ENCODE assay signal across 11 mouse cellular contexts in genomic region chr5:111601711-111602521, GRCm38 (mm10).
A peak's percentile ranks its signal among the peaks of the same experiment; 100 is the strongest.
DNase-seq lines count a peak whose midpoint lies in the region; ATAC-seq and TF ChIP-seq lines count a peak whose summit lies in the region.
"Had no signal": no experiment of that assay in that cellular context is flagged by ENCODE, and none has a peak within 500 bp of the region (broad histone marks: within the 10 kb centered on the region; RNA-seq: fewer than 3 reads in every experiment).

No protein-coding gene starts in this region.

- H3K9me3 ChIP-seq in forebrain, postnatal 0 days (ENCODE audit: low read length), result no peaks in the 10 kb centered on the region
- H3K9me3 ChIP-seq in liver, embryonic 12.5 days (replicated peaks), result no peaks in the 10 kb centered on the region
- no peaks in the 10 kb centered on the region for H3K9me3 ChIP-seq in intestine, embryonic 16.5 days (ENCODE audit: control insufficient read depth, low read length)
- H3K9me3 ChIP-seq: liver, embryonic 13.5 days had no signal

- H3K27ac ChIP-seq in forebrain, postnatal 0 days (ENCODE audit: low read depth, low read length), result no peak overlapping the region
- H3K27ac ChIP-seq in liver, embryonic 12.5 days, result no peak overlapping the region
- no peak overlapping the region for H3K27ac ChIP-seq in intestine, embryonic 16.5 days (ENCODE audit: low read length)
- H3K27ac ChIP-seq: liver, embryonic 13.5 days had no signal

- H3K9ac ChIP-seq in forebrain, postnatal 0 days, result no peak overlapping the region
- no peak overlapping the region for H3K9ac ChIP-seq in liver, embryonic 12.5 days
- no peak overlapping the region for H3K9ac ChIP-seq in intestine, embryonic 16.5 days (ENCODE audit: low read depth, low read length)
- H3K9ac ChIP-seq: liver, embryonic 13.5 days had no signal

- no peak for TF ChIP-seq POLR2A in lung, adult 2 months (IDR thresholded peaks at IDR 0.05; ENCODE audit: borderline replicate concordance, extremely low read depth, low read depth, low read length)

- WGBS in lung, adult 2 months, result 78% methylated on average over 24 of the region's 26 CpGs
- 63% methylated on average over 24 of the region's 26 CpGs for WGBS in forebrain, postnatal 0 days
- WGBS in liver, embryonic 12.5 days (ENCODE audit: insufficient replicate concordance), result 74% methylated on average over 26 of the region's 26 CpGs
- WGBS in intestine, embryonic 16.5 days, result 71% methylated on average over 23 of the region's 26 CpGs

- TF ChIP-seq CTCF in lung, adult 2 months (IDR thresholded peaks at IDR 0.05; ENCODE audit: insufficient read depth, low read length), result no peak
- TF ChIP-seq CTCF in forebrain, postnatal 0 days (IDR thresholded peaks at IDR 0.05; ENCODE audit: low read depth), result no peak

- DNase-seq in cerebellum, postnatal 14 days, result peak; percentile 52 to 72
- no peak for DNase-seq in cerebellum, adult 11-12 months
- peak; percentile 68 for DNase-seq in lung, postnatal 10 days
- no peak for DNase-seq in lung, adult 2 months
- no peak for DNase-seq in forebrain, postnatal 0 days
- DNase-seq: liver, embryonic 13.5 days; thymus, adult 18-20 months had no signal

- ATAC-seq in forebrain, postnatal 0 days, result 0 out of 2 replicates have a peak, but pooled peaks have one; percentile 12
- ATAC-seq in megakaryocyte-erythroid progenitor cell, adult 5-6 weeks (replicated peaks; ENCODE audit: low FRiP score, low TSS enrichment, poor library complexity, severe bottlenecking), result 0 out of 2 replicates have a peak, but pooled peaks have one; percentile 33
- no peak for ATAC-seq in liver, embryonic 12.5 days
- ATAC-seq in intestine, embryonic 16.5 days, result no peak
- ATAC-seq: activated CD4-positive, CD25-positive, alpha-beta regulatory T cell, adult 4 months had no signal

- no peak overlapping the region for H3K4me3 ChIP-seq in lung, adult 2 months (replicated peaks; ENCODE audit: extremely low read depth, low read depth, low read length)
- H3K4me3 ChIP-seq in forebrain, postnatal 0 days (ENCODE audit: low read depth, low read length), result no peak overlapping the region
- H3K4me3 ChIP-seq in liver, embryonic 12.5 days, result no peak overlapping the region
- H3K4me3 ChIP-seq in intestine, embryonic 16.5 days (ENCODE audit: low read length), result no peak overlapping the region
- H3K4me3 ChIP-seq: liver, embryonic 13.5 days had no signal

- H3K4me1 ChIP-seq in lung, adult 2 months (ENCODE audit: control insufficient read depth, insufficient read depth, low read length), result no peaks in the 10 kb centered on the region
- no peaks in the 10 kb centered on the region for H3K4me1 ChIP-seq in forebrain, postnatal 0 days (ENCODE audit: insufficient read depth)
- H3K4me1 ChIP-seq in liver, embryonic 12.5 days, result peaks cover 11% of the 10 kb centered on the region; the same call in 1 of the 2 replicates
- H3K4me1 ChIP-seq in intestine, embryonic 16.5 days (ENCODE audit: control insufficient read depth, insufficient read depth, low read length), result no peaks in the 10 kb centered on the region

- no peak overlapping the region for H3K4me2 ChIP-seq in forebrain, postnatal 0 days (ENCODE audit: low read depth)
- no peak overlapping the region for H3K4me2 ChIP-seq in liver, embryonic 12.5 days
- no peak overlapping the region for H3K4me2 ChIP-seq in intestine, embryonic 16.5 days (ENCODE audit: low read depth, low read length)
- H3K4me2 ChIP-seq: liver, embryonic 13.5 days had no signal

- H3K27me3 ChIP-seq in forebrain, postnatal 0 days (ENCODE audit: insufficient read depth, low read length), result no peaks in the 10 kb centered on the region
- H3K27me3 ChIP-seq in liver, embryonic 12.5 days (replicated peaks), result no peaks in the 10 kb centered on the region
- H3K27me3 ChIP-seq in intestine, embryonic 16.5 days (replicated peaks; ENCODE audit: control insufficient read depth, insufficient read depth, low read length), result no peaks in the 10 kb centered on the region
- H3K27me3 ChIP-seq: liver, embryonic 13.5 days had no signal

- H3K36me3 ChIP-seq in forebrain, postnatal 0 days (ENCODE audit: insufficient read depth), result no peaks in the 10 kb centered on the region
- H3K36me3 ChIP-seq in liver, embryonic 12.5 days, result no peaks in the 10 kb centered on the region
- H3K36me3 ChIP-seq in intestine, embryonic 16.5 days (ENCODE audit: control insufficient read depth, insufficient read depth, low read length), result no peaks in the 10 kb centered on the region
- H3K36me3 ChIP-seq: liver, embryonic 13.5 days had no signal

Comparison
In these comparisons a context has a peak if more than half of its experiments do, and no peak if none do; other contexts are left out.
1. DNase-seq: peak in cerebellum, postnatal 14 days (2 of 2) and lung, postnatal 10 days (single experiment); none in cerebellum, adult 11-12 months (single experiment), lung, adult 2 months (single experiment) and forebrain, postnatal 0 days (single experiment).
2. ATAC-seq: peak in forebrain, postnatal 0 days (single experiment) and megakaryocyte-erythroid progenitor cell, adult 5-6 weeks (single experiment); none in liver, embryonic 12.5 days (single experiment) and intestine, embryonic 16.5 days (single experiment).